Mouse (Mus musculus) hindbrain, embryonic 10.5 days (tissue): ENCODE data around the gene Hist2h3c1. TPM values are rescaled to one million over a fixed set of nuclear protein-coding genes. Genes with fewer than 3 reads are reported as not detected.
"Not testable (repeated sequence)": the region's sequence is repeated elsewhere in the genome, so short reads cannot be mapped to it uniquely, and the experiment has no call there.

Experiments used
- DNase-seq: peaks from one replicate; pipeline ENCODE4 v3.0.0-alpha.2; 2017; ENCODE audit warnings: low spot score
- H3K27ac ChIP-seq: fragments of 300-500 bp; sonication (generic); 2 replicates; pipeline ENCODE4 v1.5.1; 2016; ENCODE audit warnings: mild to moderate bottlenecking, moderate library complexity
- H3K27me3 ChIP-seq: fragments of 300-500 bp; sonication (generic); 2 replicates; pipeline ENCODE4 v1.6.1; 2016; ENCODE audit warnings: mild to moderate bottlenecking; ENCODE audit not compliant: poor library complexity, insufficient read depth, severe bottlenecking
- H3K36me3 ChIP-seq: fragments of 300-500 bp; sonication (generic); 2 replicates; pipeline ENCODE4 v1.6.1; 2016; ENCODE audit warnings: mild to moderate bottlenecking, moderate library complexity
- H3K4me1 ChIP-seq: fragments of 300-500 bp; sonication (generic); replicated peaks from 2 replicates; pipeline ENCODE4 v1.6.1; 2016; ENCODE audit warnings: mild to moderate bottlenecking
- H3K4me3 ChIP-seq: fragments of 300-500 bp; sonication (generic); 2 replicates; pipeline ENCODE4 v1.5.1; 2016; ENCODE audit warnings: mild to moderate bottlenecking, moderate library complexity
- H3K9me3 ChIP-seq: fragments of 300-500 bp; sonication (generic); 2 replicates; pipeline ENCODE4 v1.6.1; 2016; ENCODE audit warnings: mild to moderate bottlenecking, moderate library complexity
- WGBS: fragments of 180-500 bp; shearing (Covaris S2); methylation state at CpG from one replicate; pipeline ENCODE4 v1.1.7; 2016; 5-methylcytosine and 5-hydroxymethylcytosine counted together
- polyA plus RNA-seq: library from polyadenylated mRNA; unstranded; fragments of >200 nt; fragmentation: Nextera tagmentation; extraction: Ambion mirVana; gene quantifications from 2 replicates; pipeline ENCODE4 v1.2.1, GENCODE M21; 2016

Hist2h3c1 gene
- polyA plus RNA-seq: 0.42 and 0.56 TPM in 2 replicates

GRCm38 (mm10) chr3:96246427-96246856, at the start of gene Hist2h3c1:
Gene Hist2h3c1, plus strand, starts transcription at chr3:96246685.
- Histone ChIP-seq H3K4me3 (peak within 1 kb of the TSS; percentile 59), H3K4me1 (peaks cover 47% of the 10 kb centered on the region), H3K27ac (peak within 1 kb of the TSS; percentile 89)
- DNase-seq, H3K9me3 ChIP-seq, H3K36me3 ChIP-seq, H3K27me3 ChIP-seq: not testable (repeated sequence)
- WGBS: under 1% methylated on average over 18 of the region's 47 CpGs

GRCm38 (mm10) chr3:96197129-96197749, 49.2 kb upstream of the Hist2h3c1 start:
- DNase-seq: peak; percentile 88

GRCm38 (mm10) chr3:96198181-96198580, 48.3 kb upstream of the Hist2h3c1 start:
- Histone ChIP-seq H3K27ac (peak overlapping the region; percentile 98), H3K4me3 (peak overlapping the region; percentile 72), H3K4me1 (peaks cover 23% of the 10 kb centered on the region), H3K27me3 (peaks cover 7% of the 10 kb centered on the region; the same call in 1 of the 2 replicates), H3K9me3 (peaks cover 5% of the 10 kb centered on the region), H3K36me3 (peaks cover 9% of the 10 kb centered on the region; the same call in 1 of the 2 replicates)
- 6% methylated on average over 6 of the region's 6 CpGs for WGBS
- no peak for DNase-seq

More at GRCm38 (mm10) chr3:96197129-96197749, 49.2 kb upstream of the Hist2h3c1 start:
- peak overlapping the region; percentile 98 for H3K27ac ChIP-seq
- H3K36me3 ChIP-seq: peaks cover 9% of the 10 kb centered on the region; the same call in 1 of the 2 replicates
- peaks cover 5% of the 10 kb centered on the region for H3K9me3 ChIP-seq
- peaks cover 23% of the 10 kb centered on the region for H3K4me1 ChIP-seq
- peaks cover 7% of the 10 kb centered on the region; the same call in 1 of the 2 replicates for H3K27me3 ChIP-seq
- H3K4me3 ChIP-seq: peak overlapping the region; percentile 72
- WGBS: under 1% methylated on average over 50 of the region's 50 CpGs

GRCm38 (mm10) chr3:96198601-96199251, 47.8 kb upstream of the Hist2h3c1 start:
- Histone ChIP-seq H3K27ac (0 out of 2 replicates have a peak overlapping the region, but pooled peaks have one; percentile 35), H3K4me1 (peaks cover 20% of the 10 kb centered on the region)
- H3K36me3 ChIP-seq, DNase-seq, H3K9me3 ChIP-seq, H3K4me3 ChIP-seq, H3K27me3 ChIP-seq: not testable (repeated sequence)
- 31% methylated on average over 8 of the region's 8 CpGs for WGBS

- peaks cover 5% of the 10 kb centered on the region for H3K9me3 ChIP-seq
- peaks cover 7% of the 10 kb centered on the region; the same call in 1 of the 2 replicates for H3K27me3 ChIP-seq
- 73% methylated on average over 2 of the region's 2 CpGs for WGBS
- peaks cover 20% of the 10 kb centered on the region for H3K4me1 ChIP-seq
- peaks cover 9% of the 10 kb centered on the region; the same call in 1 of the 2 replicates for H3K36me3 ChIP-seq
- H3K27ac ChIP-seq: no peak overlapping the region
- H3K4me3 ChIP-seq: no peak overlapping the region
- DNase-seq: no peak
Measured at GRCm38 (mm10) chr3:96199731-96200130, 46.8 kb upstream of the Hist2h3c1 start.

- 89% methylated on average over 3 of the region's 3 CpGs for WGBS
- Histone ChIP-seq H3K4me1 (peaks cover 6% of the 10 kb centered on the region), H3K9me3 (no peaks in the 10 kb centered on the region), H3K36me3 (no peaks in the 10 kb centered on the region), H3K27me3 (no peaks in the 10 kb centered on the region), H3K4me3 (no peak overlapping the region), H3K27ac (no peak overlapping the region)
- no peak for DNase-seq
Measured at GRCm38 (mm10) chr3:96207819-96208218, 38.7 kb upstream of the Hist2h3c1 start.

GRCm38 (mm10) chr3:96209242-96209641, 37.2 kb upstream of the Hist2h3c1 start:
- WGBS: 23% methylated on average over 15 of the region's 15 CpGs
- peaks cover 6% of the 10 kb centered on the region for H3K4me1 ChIP-seq
- H3K27me3 ChIP-seq: no peaks in the 10 kb centered on the region
- no peak overlapping the region; the same call in 1 of the 2 replicates for H3K4me3 ChIP-seq
- peak; percentile 20 for DNase-seq
- no peak overlapping the region for H3K27ac ChIP-seq
- H3K36me3 ChIP-seq: no peaks in the 10 kb centered on the region
- H3K9me3 ChIP-seq: no peaks in the 10 kb centered on the region

- no peaks in the 10 kb centered on the region for H3K36me3 ChIP-seq
- peak overlapping the region; percentile 68 for H3K4me3 ChIP-seq
- H3K27ac ChIP-seq: peak overlapping the region; percentile 97
- peak; percentile 49 for DNase-seq
- peaks cover 53% of the 10 kb centered on the region for H3K4me1 ChIP-seq
- H3K9me3 ChIP-seq: no peaks in the 10 kb centered on the region
- WGBS: under 1% methylated on average over 12 of the region's 12 CpGs
- peaks cover 4% of the 10 kb centered on the region; the same call in 1 of the 2 replicates for H3K27me3 ChIP-seq
Measured at GRCm38 (mm10) chr3:96219191-96219641, 27.3 kb upstream of the Hist2h3c1 start.

GRCm38 (mm10) chr3:96219661-96220130, 26.8 kb upstream of the Hist2h3c1 start, which contains the start of the genes Bola1 and Hist2h2ab:
Gene Bola1, minus strand, starts transcription at chr3:96219709.
Gene Hist2h2ab, plus strand, starts transcription at chr3:96219865.
- Histone ChIP-seq H3K9me3 (no peaks in the 10 kb centered on the region), H3K4me1 (peaks cover 55% of the 10 kb centered on the region), H3K27me3 (peaks cover 4% of the 10 kb centered on the region; the same call in 1 of the 2 replicates), H3K36me3 (no peaks in the 10 kb centered on the region), H3K27ac (peak within 1 kb of the TSS; percentile 97), H3K4me3 (peak within 1 kb of the TSS; percentile 68)
- WGBS: under 1% methylated on average over 37 of the region's 37 CpGs
- peak; percentile 75 for DNase-seq

- H3K36me3 ChIP-seq, H3K9me3 ChIP-seq, H3K27me3 ChIP-seq: not testable (repeated sequence)
- Histone ChIP-seq H3K27ac (peak overlapping the region; percentile 97), H3K4me3 (peak overlapping the region; percentile 68), H3K4me1 (peaks cover 60% of the 10 kb centered on the region)
- WGBS: under 1% methylated on average over 38 of the region's 47 CpGs
- peak; percentile 50 for DNase-seq
Measured at GRCm38 (mm10) chr3:96220131-96220764, 26.2 kb upstream of the Hist2h3c1 start.

- Histone ChIP-seq H3K4me1 (peaks cover 64% of the 10 kb centered on the region), H3K27ac (peak within 1 kb of the TSS; percentile 97), H3K9me3 (no peaks in the 10 kb centered on the region), H3K36me3 (no peaks in the 10 kb centered on the region), H3K27me3 (no peaks in the 10 kb centered on the region), H3K4me3 (peak within 1 kb of the TSS; percentile 68)
- peak; percentile 82 for DNase-seq
- WGBS: under 1% methylated on average over 43 of the region's 43 CpGs
Measured at GRCm38 (mm10) chr3:96220765-96221639, 25.5 kb upstream of the Hist2h3c1 start, which contains the start of the genes Hist2h2ac and Hist2h2be. Gene Hist2h2ac, minus strand, starts transcription at chr3:96220880. Gene Hist2h2be, plus strand, starts transcription at chr3:96221119.
